Mouse (Mus musculus) olfactory bulb, adult 2 months (tissue): ENCODE data around the gene Lce1i. TPM values are rescaled to one million over a fixed set of nuclear protein-coding genes. Genes with fewer than 3 reads are reported as not detected.
"Not testable (repeated sequence)": the region's sequence is repeated elsewhere in the genome, so short reads cannot be mapped to it uniquely, and the experiment has no call there.

ENCODE experiments used
- H3K27ac ChIP-seq: fragments of 200-500 bp; 2 replicates; pipeline ENCODE4 v1.5.1; 2012; ENCODE audit warnings: low read depth, low read length; ENCODE audit not compliant: insufficient read depth
- H3K4me1 ChIP-seq: fragments of 200-500 bp; 2 replicates; pipeline ENCODE4 v1.6.1; 2012; ENCODE audit warnings: low read length; ENCODE audit not compliant: control insufficient read depth, insufficient read depth
- H3K4me3 ChIP-seq: fragments of 200-500 bp; 2 replicates; pipeline ENCODE4 v1.5.1; 2012; ENCODE audit warnings: mild to moderate bottlenecking, low read depth, low read length, moderate library complexity; ENCODE audit not compliant: insufficient read depth
- CTCF ChIP-seq: fragments of 200-500 bp; IDR thresholded peaks from 2 replicates; pipeline ENCODE4 v1.5.1; 2012; ENCODE audit warnings: low read depth, mild to moderate bottlenecking, low read length, moderate library complexity; ENCODE audit not compliant: insufficient read depth
- POLR2A ChIP-seq: fragments of 200-500 bp; IDR thresholded peaks from 2 replicates; pipeline ENCODE4 v1.6.1; 2012; ENCODE audit warnings: mild to moderate bottlenecking, low read depth, low read length, moderate library complexity; ENCODE audit not compliant: insufficient read depth
- WGBS: fragments of 180-500 bp; shearing (Covaris S2); methylation state at CpG from one replicate; pipeline ENCODE4 v1.1.7; 2018; 5-methylcytosine and 5-hydroxymethylcytosine counted together
- polyA plus RNA-seq: library from polyadenylated mRNA; stranded (reverse); fragments of >200 nt; gene quantifications from 2 replicates; pipeline ENCODE4 v1.2.4, GENCODE M21; 2012; ENCODE audit warnings: low replicate concordance; ENCODE audit not compliant: missing spikeins, insufficient read depth, insufficient read length

Lce1i gene
- not detected in 2 replicates for polyA plus RNA-seq

DNA sequence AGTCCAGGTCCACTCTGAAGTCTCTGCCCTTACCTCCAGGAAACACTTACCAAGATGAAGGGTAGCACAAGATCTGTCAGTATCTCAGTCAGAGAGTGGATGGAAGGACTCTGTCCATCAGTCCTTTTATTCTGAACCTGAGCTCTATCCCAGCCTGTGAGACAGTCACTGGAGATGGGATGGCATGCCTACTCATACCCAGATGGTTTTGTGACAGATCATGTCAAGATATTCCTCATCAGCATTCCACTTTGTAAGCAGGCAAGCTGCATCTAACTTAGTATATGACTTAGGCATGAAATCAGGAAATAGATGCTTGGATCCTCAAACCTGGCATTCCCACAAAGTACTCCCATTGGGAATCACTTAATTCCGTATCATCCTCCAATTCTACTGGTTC, at the start of gene Lce1i:
Gene Lce1i (minus strand): TSS at position 101 of the 400 bp plus-strand sequence.
- no peak for TF ChIP-seq CTCF
- no peak for TF ChIP-seq POLR2A
- H3K4me3 ChIP-seq, result no peak within 1 kb of the TSS
- H3K27ac ChIP-seq, result no peak within 1 kb of the TSS
- WGBS, result 87% methylated on average over 1 of the region's 1 CpGs
- H3K4me1 ChIP-seq, result no peaks in the 10 kb centered on the region

DNA sequence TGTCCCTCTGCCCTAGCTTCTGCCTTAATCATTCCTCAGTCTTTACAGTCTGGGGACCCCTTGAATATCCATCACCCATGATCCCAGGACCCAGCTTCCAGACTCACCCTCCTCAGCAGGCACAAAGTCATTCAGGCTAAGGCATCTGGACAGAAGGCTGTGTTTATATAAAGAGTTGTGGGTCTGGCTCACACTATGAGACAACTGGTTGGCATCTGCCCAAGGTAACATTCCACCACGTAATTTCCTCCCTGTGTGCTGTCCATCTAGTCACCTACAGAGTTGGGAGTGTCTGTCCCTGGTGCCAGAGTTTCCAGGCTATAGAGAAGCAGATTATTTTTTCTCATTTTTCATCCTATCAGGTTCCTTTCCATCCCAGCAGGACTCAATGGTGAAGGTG, 48.4 kb upstream of the Lce1i start, which contains the start of gene Kprp:
Gene Kprp (minus strand): TSS at position 140 of the 400 bp plus-strand sequence.
- WGBS, result 39% methylated on average over 1 of the region's 1 CpGs
- H3K4me3 ChIP-seq, result no peak within 1 kb of the TSS
- TF ChIP-seq POLR2A (no peak), CTCF (no peak)
- H3K27ac ChIP-seq, result no peak within 1 kb of the TSS
- no peaks in the 10 kb centered on the region for H3K4me1 ChIP-seq

DNA sequence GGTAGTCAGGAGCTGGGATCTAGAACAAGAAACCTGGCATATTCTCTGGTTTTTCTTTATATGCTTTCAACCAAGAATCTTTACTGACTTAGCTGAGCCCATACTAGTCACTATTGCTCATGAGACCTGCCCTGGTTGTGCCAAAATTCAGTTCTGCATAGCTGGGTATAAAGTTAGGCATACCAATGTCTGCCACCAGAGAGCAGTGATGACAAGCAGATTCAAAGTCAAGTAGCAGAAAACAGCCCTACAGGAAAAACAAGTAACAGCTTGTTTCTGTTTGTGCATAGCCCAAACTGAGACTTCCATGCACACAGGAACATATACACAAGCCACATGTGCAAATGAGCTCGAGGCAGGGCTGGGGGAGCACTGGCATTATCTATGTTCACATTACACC, 47.1 kb upstream of the Lce1i start:
- H3K4me1 ChIP-seq, result no peaks in the 10 kb centered on the region
- no peak for TF ChIP-seq CTCF
- no peak overlapping the region for H3K27ac ChIP-seq
- 16% methylated on average over 1 of the region's 1 CpGs for WGBS
- H3K4me3 ChIP-seq, result no peak overlapping the region

DNA sequence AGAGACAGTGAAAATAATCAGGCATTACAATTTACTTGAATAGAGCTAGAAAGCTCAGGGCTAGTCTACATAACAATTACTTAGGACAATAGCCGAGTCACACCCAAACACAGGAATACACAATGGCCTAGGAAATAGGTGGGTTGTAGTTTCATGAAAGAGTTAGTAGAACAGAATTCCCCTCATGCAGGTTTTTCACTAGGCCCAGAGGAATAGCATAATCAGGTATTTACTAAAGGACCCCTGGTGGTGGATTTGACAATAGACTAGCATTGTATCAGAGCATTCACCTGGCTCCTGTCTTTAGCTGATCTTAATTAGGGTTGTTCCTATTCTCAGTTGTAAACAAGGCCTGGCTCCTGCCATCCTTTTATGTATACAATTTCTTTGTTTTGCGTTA, 37.3 kb upstream of the Lce1i start:
- not testable (repeated sequence) for H3K4me3 ChIP-seq, H3K27ac ChIP-seq, H3K4me1 ChIP-seq
- WGBS, result 87% methylated on average over 2 of the region's 2 CpGs

- WGBS, result 94% methylated on average over 3 of the region's 3 CpGs
- Histone ChIP-seq H3K27ac (no peak overlapping the region), H3K4me1 (no peaks in the 10 kb centered on the region), H3K4me3 (no peak overlapping the region)
- TF ChIP-seq POLR2A, result no peak
- no peak for TF ChIP-seq CTCF
These were observed 36.9 kb upstream of the Lce1i start for GRCm38 (mm10) chr3:92815581-92815980.

DNA sequence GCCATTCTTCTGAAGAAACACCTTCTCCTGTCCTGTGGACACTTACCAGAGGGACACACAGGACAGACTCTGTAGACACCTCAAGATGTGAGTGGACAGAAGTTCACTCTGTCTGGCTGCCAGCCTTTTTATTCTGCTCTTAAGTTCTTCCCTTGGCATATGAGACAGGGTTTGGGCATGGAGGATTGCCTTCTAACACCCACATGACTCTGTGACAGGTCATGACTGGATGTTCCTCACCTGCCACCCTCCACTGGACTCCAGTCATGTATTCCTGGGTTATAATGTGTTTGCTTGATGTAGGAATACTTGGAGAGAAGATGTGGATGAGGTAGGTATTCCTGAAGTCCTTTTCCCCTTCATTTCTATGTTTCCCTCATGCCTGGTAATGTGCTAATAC, 29.1 kb upstream of the Lce1i start, which contains the start of gene Lce1k:
Gene Lce1k (minus strand): TSS at position 101 of the 400 bp plus-strand sequence.
- H3K4me1 ChIP-seq, result no peaks in the 10 kb centered on the region

DNA sequence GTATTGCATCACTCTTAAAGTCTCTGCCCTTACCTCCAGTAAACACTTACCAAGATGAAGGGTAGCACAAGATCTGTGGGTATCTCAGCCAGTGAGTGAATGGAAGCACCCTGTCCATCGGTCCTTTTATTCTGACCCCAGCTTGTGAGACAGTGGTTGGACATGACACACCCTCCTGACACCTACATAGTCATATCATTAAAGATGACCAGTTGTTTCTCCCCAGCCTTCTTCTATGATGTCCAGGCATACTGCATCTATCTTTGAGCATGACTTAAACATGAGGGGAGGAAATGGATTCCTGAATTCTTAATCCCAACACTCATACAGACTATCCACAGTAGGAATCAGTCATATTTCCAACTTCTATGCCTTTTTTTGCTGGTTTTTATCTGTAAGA, 11.7 kb upstream of the Lce1i start, which contains the start of gene Lce1j:
Gene Lce1j (minus strand): TSS at position 101 of the 400 bp plus-strand sequence.
- no peak within 1 kb of the TSS for H3K4me3 ChIP-seq
- no peaks in the 10 kb centered on the region for H3K4me1 ChIP-seq
- TF ChIP-seq POLR2A, result no peak
- no peak for TF ChIP-seq CTCF
- H3K27ac ChIP-seq, result no peak within 1 kb of the TSS
- WGBS, result 97% methylated on average over 1 of the region's 1 CpGs

More for the DNA sequence above, 29.1 kb upstream of the Lce1i start, which contains the start of gene Lce1k:
- Histone ChIP-seq H3K4me3 (no peak within 1 kb of the TSS), H3K27ac (no peak within 1 kb of the TSS)
- TF ChIP-seq CTCF, result no peak
- TF ChIP-seq POLR2A, result no peak

GRCm38 (mm10) chr3:92771573-92771972, 7.1 kb downstream of the Lce1i start:
- H3K4me3 ChIP-seq, result no peak overlapping the region
- H3K4me1 ChIP-seq, result no peaks in the 10 kb centered on the region
- no peak for TF ChIP-seq CTCF
- no peak for TF ChIP-seq POLR2A

GRCm38 (mm10) chr3:92764965-92765364, 13.7 kb downstream of the Lce1i start, which contains the start of gene Lce1h:
Lce1h (minus strand) TSS chr3:92765065.
- H3K4me1 ChIP-seq, result no peaks in the 10 kb centered on the region
- no peak within 1 kb of the TSS for H3K27ac ChIP-seq
- WGBS, result 92% methylated on average over 1 of the region's 1 CpGs
- TF ChIP-seq POLR2A (no peak), CTCF (no peak)
- H3K4me3 ChIP-seq, result no peak within 1 kb of the TSS

More at GRCm38 (mm10) chr3:92771573-92771972, 7.1 kb downstream of the Lce1i start:
- WGBS, result 21% methylated on average over 3 of the region's 3 CpGs
- no peak overlapping the region for H3K27ac ChIP-seq

DNA sequence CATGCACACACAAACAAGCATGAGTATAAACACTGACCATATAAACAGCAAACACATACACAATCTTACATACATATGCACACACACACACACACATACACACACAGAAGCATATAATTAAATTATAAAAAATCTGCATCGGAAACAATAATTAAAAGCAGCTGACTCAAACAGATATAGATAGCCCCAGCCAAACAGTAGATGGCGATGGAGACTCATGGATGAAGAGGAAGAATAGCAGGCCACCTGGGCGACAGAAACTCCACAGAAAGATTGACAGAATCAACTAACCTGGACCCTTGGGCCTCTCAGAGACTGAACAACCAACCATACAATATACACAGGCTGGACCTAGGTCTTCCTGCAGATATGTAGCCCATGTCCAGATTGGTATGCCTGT, 25.5 kb downstream of the Lce1i start:
- Histone ChIP-seq H3K27ac (no peak overlapping the region), H3K4me3 (no peak overlapping the region), H3K4me1 (no peaks in the 10 kb centered on the region)
- 51% methylated on average over 3 of the region's 3 CpGs for WGBS
- TF ChIP-seq CTCF, result no peak
- TF ChIP-seq POLR2A, result no peak
